8 mouse cellular contexts compared by ENCODE assay signal in genomic region chr1:52648153-52649027, GRCm38 (mm10). TPM values are rescaled to one million over a fixed set of nuclear protein-coding genes. Genes with fewer than 3 reads are reported as not detected.
DNase-seq lines count a peak whose midpoint lies in the region; ATAC-seq and TF ChIP-seq lines count a peak whose summit lies in the region.

No protein-coding gene starts in this region.

- H3K27me3 ChIP-seq in liver, embryonic 12.5 days (replicated peaks), result no peaks in the 10 kb centered on the region
- H3K27me3 ChIP-seq in kidney, adult 2 months (replicated peaks; ENCODE audit: control insufficient read depth, insufficient read depth, low read length), result no peaks in the 10 kb centered on the region
- no peaks in the 10 kb centered on the region for H3K27me3 ChIP-seq in limb, embryonic 10.5 days (ENCODE audit: low read depth, poor library complexity, severe bottlenecking)
- H3K27me3 ChIP-seq in midbrain, postnatal 0 days (ENCODE audit: insufficient read depth, low read length), result no peaks in the 10 kb centered on the region

- no peak for TF ChIP-seq POLR2A in kidney, adult 2 months (IDR thresholded peaks at IDR 0.05; ENCODE audit: low read depth, low read length)

- no peak overlapping the region for H3K27ac ChIP-seq in liver, embryonic 12.5 days
- H3K27ac ChIP-seq in kidney, adult 2 months (ENCODE audit: insufficient read depth, low read depth, low read length), result no peak overlapping the region
- H3K27ac ChIP-seq in limb, embryonic 10.5 days, result no peak overlapping the region
- no peak overlapping the region for H3K27ac ChIP-seq in midbrain, postnatal 0 days (ENCODE audit: low read depth, low read length)

- H3K9ac ChIP-seq in liver, embryonic 12.5 days, result no peak overlapping the region
- H3K9ac ChIP-seq in midbrain, postnatal 0 days (replicated peaks; ENCODE audit: low read length, poor library complexity, severe bottlenecking), result no peak overlapping the region

- H3K36me3 ChIP-seq in liver, embryonic 12.5 days, result peaks cover 21% of the 10 kb centered on the region
- no peaks in the 10 kb centered on the region; the same call in 1 of the 2 replicates for H3K36me3 ChIP-seq in kidney, adult 2 months (ENCODE audit: control insufficient read depth, insufficient read depth, low read length)
- H3K36me3 ChIP-seq in limb, embryonic 10.5 days, result peaks cover 61% of the 10 kb centered on the region
- H3K36me3 ChIP-seq in midbrain, postnatal 0 days (ENCODE audit: insufficient read depth, low read length), result peaks cover 10% of the 10 kb centered on the region; the same call in 1 of the 2 replicates

- TF ChIP-seq CTCF in kidney, adult 2 months (conservative IDR thresholded peaks at IDR 0.05; ENCODE audit: insufficient read depth, insufficient read length, low read depth, low read length), result peak; percentile 72
- TF ChIP-seq CTCF in midbrain, postnatal 0 days (IDR thresholded peaks at IDR 0.05), result peak; percentile 86

- no peak overlapping the region for H3K4me3 ChIP-seq in liver, embryonic 12.5 days
- no peak overlapping the region for H3K4me3 ChIP-seq in kidney, adult 2 months (ENCODE audit: insufficient read depth, low read depth, low read length)
- no peak overlapping the region for H3K4me3 ChIP-seq in limb, embryonic 10.5 days
- no peak overlapping the region for H3K4me3 ChIP-seq in midbrain, postnatal 0 days (ENCODE audit: low read depth, low read length)

- no peaks in the 10 kb centered on the region for H3K9me3 ChIP-seq in liver, embryonic 12.5 days (replicated peaks)
- no peaks in the 10 kb centered on the region for H3K9me3 ChIP-seq in limb, embryonic 10.5 days (replicated peaks)
- H3K9me3 ChIP-seq in midbrain, postnatal 0 days (ENCODE audit: low read length), result no peaks in the 10 kb centered on the region

- WGBS in liver, embryonic 12.5 days (ENCODE audit: insufficient replicate concordance), result 64% methylated on average over 11 of the region's 11 CpGs
- 73% methylated on average over 11 of the region's 11 CpGs for WGBS in kidney, adult 2 months
- WGBS in limb, embryonic 10.5 days, result 84% methylated on average over 11 of the region's 11 CpGs
- 78% methylated on average over 11 of the region's 11 CpGs for WGBS in midbrain, postnatal 0 days

- DNase-seq in liver, result peak; percentile 46
- DNase-seq in cerebellum, postnatal 36 days, result peak; percentile 77 to 79
- DNase-seq in gastrocnemius, postnatal 10 days, result peak; percentile 63
- peak; percentile 81 for DNase-seq in kidney, adult 2 months
- peak; percentile 50 for DNase-seq in limb, embryonic 10.5 days (ENCODE audit: low spot score)
- peak; percentile 90 for DNase-seq in midbrain, postnatal 0 days (ENCODE audit: low spot score)
- DNase-seq in spleen, postnatal 10 days (ENCODE audit: low spot score in 2 of 2), result peak; percentile 16 to 75

- no peak for ATAC-seq in liver, embryonic 12.5 days
- peak; percentile 88 for ATAC-seq in midbrain, postnatal 0 days (ENCODE audit: low FRiP score)

- H3K4me2 ChIP-seq in liver, embryonic 12.5 days, result no peak overlapping the region
- no peak overlapping the region for H3K4me2 ChIP-seq in midbrain, postnatal 0 days (ENCODE audit: low read depth, low read length, poor library complexity, severe bottlenecking)

- peaks cover 4% of the 10 kb centered on the region; the same call in 1 of the 2 replicates for H3K4me1 ChIP-seq in liver, embryonic 12.5 days
- H3K4me1 ChIP-seq in kidney, adult 2 months (ENCODE audit: control insufficient read depth, insufficient read depth, low read length), result no peaks in the 10 kb centered on the region
- peaks cover 16% of the 10 kb centered on the region; the same call in 1 of the 2 replicates for H3K4me1 ChIP-seq in limb, embryonic 10.5 days
- no peaks in the 10 kb centered on the region for H3K4me1 ChIP-seq in midbrain, postnatal 0 days (ENCODE audit: insufficient read depth, low read length)

RNA-seq across cellular contexts. Expression of gene Nemp2, which starts 17.9 kb away (rescaled TPM):
- polyA plus RNA-seq in liver, embryonic 12.5 days (2016; fragmentation: Nextera tagmentation; extraction: Ambion mirVana), result 2.8 and 3.4 TPM in 2 replicates
- total RNA-seq in gastrocnemius, postnatal 10 days (2021), result 1 to 10 TPM; 1.7 to 2.7 TPM
- 2.9 and 3.9 TPM in 2 replicates for polyA plus RNA-seq in kidney, adult 2 months (2012; rRNA removed)
- polyA plus RNA-seq in limb, embryonic 10.5 days (2016; fragmentation: Nextera tagmentation; extraction: Ambion mirVana), result 10.2 and 12.5 TPM in 2 replicates
- 7.5 and 11.7 TPM in 2 replicates for total RNA-seq in midbrain, postnatal 0 days (2014; rRNA removed)
- 3.4 TPM in 2 replicates for polyA plus RNA-seq in midbrain, postnatal 0 days (2015; fragmentation: Nextera tagmentation; extraction: Ambion mirVana)
